Mouse (Mus musculus): Measurements from ENCODE around the gene Nedd9. TPM values are rescaled to one million over a fixed set of nuclear protein-coding genes. Genes with fewer than 3 reads are reported as not detected.

Gene Nedd9
- 100 to 1,000 TPM; 119 to 141 TPM for polyA plus RNA-seq (2017; shearing (Covaris generic))

DNA sequence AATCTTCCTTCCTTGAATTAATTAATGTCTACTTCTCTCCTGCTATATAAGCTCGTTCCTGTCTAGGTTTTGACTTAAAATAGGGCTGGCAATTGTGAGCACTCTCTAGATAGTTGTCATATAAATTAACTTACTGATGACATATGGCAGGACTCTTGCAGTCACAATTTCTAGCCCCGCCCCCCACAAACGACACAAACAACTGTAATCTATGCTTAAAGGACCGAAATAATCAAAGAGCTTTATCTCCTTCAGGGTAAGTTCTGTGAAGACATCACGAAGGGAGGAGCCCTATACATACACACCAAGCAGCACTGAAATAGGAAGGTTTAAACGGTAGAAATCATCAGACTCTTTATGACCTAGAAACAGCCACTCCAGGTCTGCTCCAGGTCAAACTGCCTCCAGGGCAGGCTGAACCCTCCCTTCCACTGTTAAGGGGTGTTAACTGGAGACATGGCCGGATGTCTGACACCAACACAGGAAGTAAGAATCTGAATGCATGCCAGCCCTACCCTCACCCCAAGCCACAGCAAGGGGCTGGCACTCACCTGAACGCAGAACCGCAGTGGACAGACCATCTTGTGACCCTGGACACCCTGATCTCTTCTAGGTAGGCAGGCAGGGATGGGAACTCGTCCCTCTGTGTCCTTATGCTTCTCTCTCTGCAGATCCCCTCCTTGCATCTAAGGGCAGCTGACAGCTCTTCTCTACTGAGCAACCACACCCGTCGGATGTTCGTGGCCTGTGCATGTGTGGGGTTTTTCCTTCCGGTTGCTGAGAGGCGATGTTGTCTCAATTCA lies at the start of gene Nedd9:
Nedd9 (minus strand) TSS at position 757 of the 803 bp plus-strand sequence.

DNA sequence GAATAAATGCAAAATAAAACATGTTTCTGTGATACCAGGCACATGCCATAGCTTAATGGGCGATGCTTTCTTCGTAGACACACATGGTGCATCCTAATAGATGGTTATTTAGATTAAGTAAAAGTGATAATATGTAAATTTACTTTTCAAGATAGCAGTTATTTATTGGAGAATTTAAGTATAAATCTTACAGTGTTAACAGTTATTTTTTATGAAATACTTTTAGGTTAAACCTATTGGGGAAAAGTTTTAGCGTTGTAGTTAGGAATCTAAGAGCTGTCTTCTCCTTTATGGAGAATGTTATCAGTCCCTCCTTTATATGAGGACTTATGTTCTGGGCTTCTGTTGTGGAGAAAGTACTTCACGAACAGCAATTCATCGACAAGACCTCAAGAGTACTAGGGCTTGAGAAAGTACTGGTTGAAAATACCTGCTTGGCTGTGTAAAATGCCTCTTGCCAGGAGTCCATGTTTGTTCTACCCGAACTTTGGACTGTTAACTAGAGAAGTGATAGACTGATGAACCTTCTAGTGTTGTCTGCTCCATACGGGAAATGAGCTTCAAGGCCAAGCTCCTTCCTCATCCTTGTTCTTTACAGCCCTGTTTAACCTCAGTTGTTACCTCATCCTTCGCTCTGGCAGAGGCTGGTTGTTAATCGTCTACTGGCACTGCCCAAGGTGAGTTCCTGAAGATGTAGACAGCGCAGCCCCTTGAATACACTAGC lies 213.1 kb downstream of the Nedd9 start, which contains the start of gene Gm17364:
Gm17364 (minus strand) TSS at position 51 of the 724 bp plus-strand sequence.

Other genes with a start within 250 kb of the Nedd9 start
- gene Smim13, start 237.5 kb downstream of the Nedd9 start, polyA plus RNA-seq (2017; shearing (Covaris generic)), result 1 to 10 TPM; 8.5 to 9.1 TPM
- gene Gm17364, start 213.4 kb downstream of the Nedd9 start, polyA plus RNA-seq (2017; shearing (Covaris generic)), result not detected
- gene Tmem170b, start 118.5 kb upstream of the Nedd9 start, polyA plus RNA-seq (2017; shearing (Covaris generic)), result 1 to 10 TPM; 8.2 to 9.0 TPM